Mouse (Mus musculus) heart, embryonic 16.5 days (tissue): ENCODE data around the gene Crocc. TPM values are rescaled to one million over a fixed set of nuclear protein-coding genes. Genes with fewer than 3 reads are reported as not detected.

Source experiments
- ATAC-seq: fragments of 200-750 bp; cut with Nextera tagmentation; replicated peaks from 2 replicates; pipeline ENCODE4 v1.8.0; 2017; ENCODE audit warnings: moderate number of reproducible peaks; ENCODE audit not compliant: insufficient read depth, low FRiP score; ENCODE audit errors: extremely low read depth
- H3K27ac ChIP-seq: fragments of 300-500 bp; sonication (generic); 2 replicates; pipeline ENCODE4 v1.5.1; 2014; ENCODE audit warnings: mild to moderate bottlenecking, low read length, control low read depth, moderate library complexity
- H3K27me3 ChIP-seq: fragments of 300-500 bp; sonication (generic); 2 replicates; pipeline ENCODE4 v1.6.1; 2014; ENCODE audit warnings: low read length, mixed read lengths; ENCODE audit not compliant: control insufficient read depth, insufficient read depth
- H3K36me3 ChIP-seq: fragments of 300-500 bp; sonication (generic); 2 replicates; pipeline ENCODE4 v1.6.1; 2014; ENCODE audit not compliant: control insufficient read depth, insufficient read depth
- H3K4me1 ChIP-seq: fragments of 300-500 bp; sonication (generic); 2 replicates; pipeline ENCODE4 v1.6.1; 2014; ENCODE audit warnings: low read length, mixed read lengths; ENCODE audit not compliant: control insufficient read depth, insufficient read depth
- H3K4me2 ChIP-seq: fragments of 300-500 bp; sonication (generic); 2 replicates; pipeline ENCODE4 v1.6.1; 2014; ENCODE audit warnings: low read depth, mild to moderate bottlenecking, control low read depth, low read length
- H3K4me3 ChIP-seq: fragments of 300-500 bp; sonication (generic); 2 replicates; pipeline ENCODE4 v1.5.1; 2014; ENCODE audit warnings: mild to moderate bottlenecking, control low read depth, low read length
- H3K9ac ChIP-seq: fragments of 300-500 bp; sonication (generic); 2 replicates; pipeline ENCODE4 v1.6.1; 2014; ENCODE audit warnings: low read length, control low read depth
- H3K9me3 ChIP-seq: fragments of 300-500 bp; sonication (generic); replicated peaks from 2 replicates; pipeline ENCODE4 v1.6.1; 2016; ENCODE audit warnings: low read length; ENCODE audit not compliant: control insufficient read depth
- WGBS: fragments of 180-500 bp; shearing (Covaris S2); extraction: QIAGEN DNeasy Blood & Tissue Kit; methylation state at CpG from one replicate; pipeline ENCODE4 v1.1.7; 2014; 5-methylcytosine and 5-hydroxymethylcytosine counted together
- polyA plus RNA-seq: library from polyadenylated mRNA; unstranded; fragments of >200 nt; fragmentation: Nextera tagmentation; extraction: Ambion mirVana; gene quantifications from 2 replicates; pipeline ENCODE4 v1.2.1, GENCODE M21; 2015

The Crocc gene
- polyA plus RNA-seq, 1 experiment from 2014 or later, result 3.0 TPM

DNA sequence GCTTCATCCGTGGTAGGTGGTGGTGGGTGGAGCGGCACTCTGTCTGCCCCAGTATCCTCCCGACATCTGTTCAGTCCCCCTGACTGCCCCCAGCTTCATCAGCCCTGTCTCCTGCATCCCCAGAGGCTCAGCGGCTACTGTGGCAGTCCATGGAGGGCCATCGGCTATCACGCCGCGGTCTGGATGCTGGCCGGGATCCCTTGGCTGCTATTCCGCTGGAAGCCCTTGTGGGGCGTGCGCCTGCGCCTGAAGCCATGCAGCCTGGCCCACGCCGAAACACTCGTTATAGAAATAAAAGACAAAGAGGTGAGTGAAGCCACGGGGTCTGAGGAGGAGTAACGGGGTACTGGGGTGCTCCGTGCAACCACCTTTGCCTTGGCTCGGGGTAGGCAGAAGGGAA lies 68.1 kb downstream of the Crocc start:
- WGBS, result 86% methylated on average over 20 of the region's 20 CpGs
- H3K9ac ChIP-seq, result no peak overlapping the region
- no peaks in the 10 kb centered on the region for H3K9me3 ChIP-seq
- H3K4me3 ChIP-seq, result no peak overlapping the region
- peaks cover 25% of the 10 kb centered on the region for H3K36me3 ChIP-seq
- H3K4me2 ChIP-seq, result no peak overlapping the region
- ATAC-seq, result no peak
- no peak overlapping the region for H3K27ac ChIP-seq
- H3K4me1 ChIP-seq, result peaks cover 7% of the 10 kb centered on the region; the same call in 1 of the 2 replicates
- H3K27me3 ChIP-seq, result no peaks in the 10 kb centered on the region

DNA sequence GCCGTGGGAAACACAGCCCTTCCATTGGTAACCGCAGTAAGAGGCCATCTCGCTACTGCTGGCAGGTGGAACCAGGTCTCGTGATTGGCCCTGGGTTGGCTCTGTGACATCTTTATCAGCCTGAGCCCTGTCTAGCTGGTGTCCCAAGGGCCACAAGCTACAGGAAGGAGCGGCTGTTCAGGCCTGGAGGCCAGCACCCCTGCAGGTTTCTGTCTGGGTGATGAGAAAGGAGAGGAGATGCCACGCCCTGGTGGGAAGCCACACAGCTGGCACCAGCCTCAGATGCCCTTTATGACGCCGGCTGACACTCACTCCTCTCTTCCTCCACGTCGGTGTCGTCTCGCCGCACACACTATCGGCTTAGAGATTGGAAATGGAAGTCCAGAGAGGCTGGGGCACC lies 70.9 kb downstream of the Crocc start:
- Histone ChIP-seq H3K27ac (no peak overlapping the region), H3K9ac (no peak overlapping the region), H3K36me3 (peaks cover 4% of the 10 kb centered on the region; the same call in 1 of the 2 replicates), H3K27me3 (no peaks in the 10 kb centered on the region), H3K4me1 (peaks cover 9% of the 10 kb centered on the region; the same call in 1 of the 2 replicates), H3K4me3 (no peak overlapping the region), H3K9me3 (no peaks in the 10 kb centered on the region), H3K4me2 (no peak overlapping the region)
- ATAC-seq, result no peak
- 86% methylated on average over 14 of the region's 14 CpGs for WGBS

DNA sequence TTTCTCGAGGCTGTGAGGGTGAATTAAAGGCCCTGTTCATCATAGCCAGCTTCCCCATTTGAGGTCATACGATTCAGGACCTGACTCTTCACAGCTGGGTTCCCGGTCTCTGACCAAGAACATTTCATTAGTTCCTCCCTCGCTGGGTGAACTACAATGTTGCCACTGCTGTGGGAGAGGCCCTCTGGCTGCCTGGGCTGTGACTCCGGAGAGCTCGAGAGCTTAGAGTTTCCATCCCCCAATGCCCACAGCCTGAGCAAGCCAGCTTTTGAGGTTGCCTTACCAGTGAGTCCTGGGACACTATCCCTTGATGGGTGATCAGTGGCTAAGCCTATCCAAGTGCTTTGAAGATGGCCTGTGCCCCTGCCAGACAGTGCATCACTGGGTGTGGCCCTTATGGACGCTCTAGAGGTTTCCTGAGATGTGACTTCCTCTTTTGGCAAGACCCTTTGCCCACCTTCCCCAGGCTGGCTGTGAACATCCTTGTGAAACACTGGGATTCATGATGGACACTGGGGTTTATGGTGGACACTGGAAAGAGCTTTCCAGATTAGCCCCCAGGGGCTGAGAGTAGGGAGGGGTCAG lies 71.6 kb downstream of the Crocc start:
- H3K4me2 ChIP-seq, result no peak overlapping the region
- H3K27me3 ChIP-seq, result no peaks in the 10 kb centered on the region
- no peak overlapping the region for H3K9ac ChIP-seq
- no peaks in the 10 kb centered on the region; the same call in 1 of the 2 replicates for H3K36me3 ChIP-seq
- WGBS, result 63% methylated on average over 7 of the region's 7 CpGs
- no peak overlapping the region for H3K4me3 ChIP-seq
- peaks cover 10% of the 10 kb centered on the region; the same call in 1 of the 2 replicates for H3K4me1 ChIP-seq
- H3K27ac ChIP-seq, result no peak overlapping the region
- H3K9me3 ChIP-seq, result no peaks in the 10 kb centered on the region
- no peak for ATAC-seq

DNA sequence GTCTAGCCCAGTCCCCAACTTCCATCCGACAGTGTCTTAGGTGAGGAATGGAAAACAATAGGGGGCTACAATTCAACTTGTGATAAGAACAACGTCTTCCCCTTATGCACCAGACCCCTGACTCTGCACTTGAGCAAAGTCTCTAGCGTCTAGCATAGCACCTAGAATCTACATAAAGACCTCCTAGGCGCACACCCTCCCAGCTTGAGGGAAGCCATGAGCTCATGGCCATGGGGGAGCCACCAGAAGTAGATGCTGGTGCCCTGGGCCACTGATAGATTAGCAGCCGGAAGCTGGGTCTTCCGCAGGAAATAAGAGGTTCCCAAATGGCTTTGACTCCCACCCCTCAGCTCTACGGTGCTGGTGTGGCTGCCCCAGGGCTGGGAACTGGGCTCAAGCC lies 72.9 kb downstream of the Crocc start:
- no peaks in the 10 kb centered on the region for H3K27me3 ChIP-seq
- WGBS, result 20% methylated on average over 7 of the region's 7 CpGs

DNA sequence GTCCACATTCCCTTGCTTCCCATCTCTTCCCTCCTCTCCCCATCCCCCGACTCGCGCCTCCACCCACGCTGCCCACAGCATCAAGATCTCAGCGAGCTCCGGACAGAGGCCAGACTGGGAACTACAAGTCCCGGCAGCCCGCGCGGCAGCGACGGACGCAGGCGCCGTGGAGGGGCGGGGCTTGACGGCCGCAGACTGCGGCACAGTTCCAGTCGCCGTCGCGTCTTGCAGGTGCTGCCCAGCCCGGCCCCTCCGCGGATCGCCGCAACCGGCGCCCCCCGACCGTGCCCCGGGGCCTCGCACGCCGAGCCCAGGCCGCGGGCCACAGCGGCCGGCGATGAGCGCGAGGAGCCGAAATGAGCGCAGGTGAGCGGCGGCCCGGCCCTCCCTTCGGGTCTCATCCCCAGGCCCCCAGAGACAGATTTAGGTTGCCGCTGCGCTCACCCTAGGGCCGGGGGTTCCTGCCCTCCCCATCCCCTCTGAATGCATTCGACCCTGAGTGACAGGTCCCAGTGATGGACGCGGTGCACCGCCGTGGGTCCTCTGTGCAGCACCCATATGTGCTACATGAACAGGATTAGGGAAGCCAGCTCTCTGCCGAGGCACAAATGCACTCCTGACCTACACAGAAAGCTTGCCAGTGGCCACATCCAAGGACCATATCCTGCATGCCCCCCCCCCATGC lies 73.5 kb downstream of the Crocc start, which contains the start of gene Atp13a2:
Gene Atp13a2 (plus strand): TSS at position 163 of the 685 bp plus-strand sequence.
- Histone ChIP-seq H3K4me2 (peak within 1 kb of the TSS; percentile 83), H3K36me3 (no peaks in the 10 kb centered on the region), H3K27me3 (no peaks in the 10 kb centered on the region), H3K9me3 (no peaks in the 10 kb centered on the region), H3K4me3 (peak within 1 kb of the TSS; percentile 86), H3K9ac (peak within 1 kb of the TSS; percentile 91), H3K4me1 (peaks cover 18% of the 10 kb centered on the region; the same call in 1 of the 2 replicates), H3K27ac (peak within 1 kb of the TSS; percentile 50)
- WGBS, result under 1% methylated on average over 58 of the region's 58 CpGs
- ATAC-seq, result peak; percentile 86

More for the DNA sequence above, 72.9 kb downstream of the Crocc start:
- Histone ChIP-seq H3K9me3 (no peaks in the 10 kb centered on the region), H3K4me1 (peaks cover 18% of the 10 kb centered on the region; the same call in 1 of the 2 replicates), H3K9ac (peak overlapping the region; percentile 91), H3K4me2 (peak overlapping the region; percentile 83), H3K36me3 (no peaks in the 10 kb centered on the region), H3K27ac (no peak overlapping the region), H3K4me3 (peak overlapping the region; percentile 86)
- no peak for ATAC-seq

DNA sequence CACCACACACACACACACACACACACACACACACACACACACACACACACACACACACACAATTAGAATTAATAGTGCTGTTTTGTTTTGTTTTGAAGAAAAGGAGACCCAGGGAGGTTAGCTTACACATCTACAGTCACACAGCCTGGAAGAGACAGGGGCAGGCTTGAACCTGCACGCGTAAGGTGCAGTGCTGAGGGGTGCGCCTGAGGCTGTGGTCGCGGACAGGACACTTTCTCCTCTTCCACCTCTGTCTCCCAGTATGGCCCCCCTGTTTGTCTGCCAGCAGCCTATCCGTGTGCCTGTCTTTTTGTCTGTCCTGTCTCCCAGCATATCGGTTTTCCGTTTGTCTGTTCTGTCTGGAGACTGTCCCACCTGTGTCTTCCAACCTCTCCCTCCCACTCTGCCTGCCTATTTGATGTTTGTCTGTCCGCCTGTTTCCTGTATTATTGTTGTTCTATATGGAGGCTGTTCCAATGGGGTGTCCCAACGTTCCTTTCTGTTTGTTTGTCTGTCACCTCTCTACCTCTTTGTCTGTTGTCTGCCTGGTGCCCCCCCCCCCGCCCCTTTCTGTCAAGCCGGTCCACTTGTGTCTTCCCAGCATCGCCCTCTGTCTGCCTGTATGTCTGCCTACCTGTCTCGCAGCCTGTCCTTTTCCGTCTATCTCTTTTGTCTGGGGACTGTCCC lies 74.2 kb downstream of the Crocc start:
- 27% methylated on average over 15 of the region's 15 CpGs for WGBS
- H3K4me3 ChIP-seq, result peak overlapping the region; percentile 86
- H3K4me2 ChIP-seq, result peak overlapping the region; percentile 83
- ATAC-seq, result 0 out of 2 replicates have a peak, but pooled peaks have one; percentile 2
- H3K27me3 ChIP-seq, result no peaks in the 10 kb centered on the region
- no peak overlapping the region for H3K27ac ChIP-seq
- peaks cover 3% of the 10 kb centered on the region; the same call in 1 of the 2 replicates for H3K9me3 ChIP-seq
- peaks cover 18% of the 10 kb centered on the region; the same call in 1 of the 2 replicates for H3K4me1 ChIP-seq
- H3K36me3 ChIP-seq, result no peaks in the 10 kb centered on the region
- no peak overlapping the region; the same call in 1 of the 2 replicates for H3K9ac ChIP-seq

DNA sequence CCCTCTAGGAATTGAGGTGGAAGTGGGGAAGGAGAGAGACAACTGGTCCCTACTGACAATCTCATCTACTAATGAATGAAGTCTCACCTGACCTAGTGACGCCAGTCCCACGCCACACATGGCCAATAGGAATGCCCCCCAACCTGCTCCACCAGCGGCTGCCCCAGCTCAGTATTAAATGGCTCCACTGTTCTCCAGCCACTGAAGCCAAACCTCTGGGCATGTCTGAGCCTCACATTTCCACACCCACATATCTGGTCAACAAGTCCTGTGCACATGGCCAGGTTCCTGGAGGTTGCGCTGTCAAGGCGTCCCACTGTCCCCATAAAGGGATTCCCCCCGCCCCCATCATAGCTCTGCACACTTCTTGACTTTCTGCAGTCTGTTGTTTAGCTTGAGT lies 75.8 kb downstream of the Crocc start:
- Histone ChIP-seq H3K4me3 (no peak overlapping the region), H3K9me3 (peaks cover 3% of the 10 kb centered on the region; the same call in 1 of the 2 replicates), H3K27ac (no peak overlapping the region), H3K36me3 (peaks cover 5% of the 10 kb centered on the region), H3K4me1 (peaks cover 18% of the 10 kb centered on the region; the same call in 1 of the 2 replicates), H3K4me2 (no peak overlapping the region), H3K9ac (no peak overlapping the region), H3K27me3 (no peaks in the 10 kb centered on the region)
- 77% methylated on average over 6 of the region's 6 CpGs for WGBS
- ATAC-seq, result no peak

DNA sequence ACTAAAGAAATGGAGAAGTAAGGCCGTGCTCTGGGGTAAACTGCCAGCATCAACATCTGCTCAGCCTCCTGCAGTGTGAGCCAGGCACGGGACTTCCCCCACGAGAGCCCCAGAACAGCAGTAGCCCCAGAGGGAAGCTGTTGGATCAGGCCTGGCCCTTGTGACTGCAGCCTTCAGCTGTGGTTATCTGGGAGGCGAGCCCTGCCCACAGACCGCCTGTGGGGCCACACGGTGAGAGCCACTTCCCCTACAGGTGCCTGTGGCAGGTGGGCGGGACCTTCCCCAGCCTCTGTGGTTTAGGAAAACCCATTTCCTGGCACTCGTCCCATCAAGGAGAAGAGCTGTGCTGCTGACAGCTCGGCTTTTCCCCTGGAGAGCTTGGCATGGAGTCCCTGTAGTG lies 76.9 kb downstream of the Crocc start:
- Histone ChIP-seq H3K4me3 (no peak overlapping the region), H3K27me3 (no peaks in the 10 kb centered on the region), H3K4me2 (no peak overlapping the region), H3K9me3 (peaks cover 3% of the 10 kb centered on the region; the same call in 1 of the 2 replicates), H3K27ac (peak overlapping the region; percentile 66), H3K4me1 (peaks cover 17% of the 10 kb centered on the region; the same call in 1 of the 2 replicates), H3K36me3 (peaks cover 14% of the 10 kb centered on the region), H3K9ac (peak overlapping the region; percentile 1; the same call in 1 of the 2 replicates)
- WGBS, result 4% methylated on average over 9 of the region's 9 CpGs
- ATAC-seq, result peak; percentile 49
